Mouse (Mus musculus): Measurements from ENCODE around the gene Mier1. TPM values are rescaled to one million over a fixed set of nuclear protein-coding genes. Genes with fewer than 3 reads are reported as not detected.

Gene Mier1
- polyA plus RNA-seq (2017; shearing (Covaris generic)): 74.4 TPM

GRCm38 (mm10) chr4:103114184-103115111 lies at the start of gene Mier1, which contains the start of gene Wdr78:
TSS of gene Mier1 (plus strand) at chr4:103114390.
TSS of gene Wdr78 (minus strand) at chr4:103114555.

Other genes starting within 250 kb of the Mier1 start
- gene Tctex1d1, start 135.8 kb upstream of the Mier1 start, polyA plus RNA-seq (2017; shearing (Covaris generic)): not detected
- gene Insl5, start 87.5 kb upstream of the Mier1 start, polyA plus RNA-seq (2017; shearing (Covaris generic)): not detected
- 3.0 TPM for gene Wdr78, start 165 bp downstream of the Mier1 start, polyA plus RNA-seq (2017; shearing (Covaris generic))
- 63.6 TPM for gene Slc35d1, start 100.8 kb downstream of the Mier1 start, polyA plus RNA-seq (2017; shearing (Covaris generic))
- gene 4921539E11Rik, start 176.5 kb downstream of the Mier1 start, polyA plus RNA-seq (2017; shearing (Covaris generic)): not detected
- gene Oma1, start 199.4 kb downstream of the Mier1 start, polyA plus RNA-seq (2017; shearing (Covaris generic)): 37.2 TPM

All from CD4-positive, CD25-positive, alpha-beta regulatory T cell (primary cell).